Mouse (Mus musculus): Measurements from ENCODE around the gene Fsd1l.
"Not testable (repeated sequence)": the region's sequence is repeated elsewhere in the genome, so short reads cannot be mapped to it uniquely, and the experiment has no call there.

Fsd1l gene

GRCm38 (mm10) chr4:53635336-53635735 lies 4.1 kb downstream of the Fsd1l start:
- Histone ChIP-seq H3K27me3 (ENCODE audit: insufficient read depth, low read length) (peaks cover 7% of the 10 kb centered on the region), H3K9me3 (ENCODE audit: low read length) (no peaks in the 10 kb centered on the region), H3K4me1 (replicated peaks; ENCODE audit: low read depth, low read length) (peaks cover 39% of the 10 kb centered on the region), H3K36me3 (ENCODE audit: insufficient read depth, low read length) (peaks cover 12% of the 10 kb centered on the region; the same call in 1 of the 2 replicates), H3K4me3 (replicated peaks; ENCODE audit: low read length) (no peak overlapping the region)
- TF ChIP-seq NANOG (IDR thresholded peaks at IDR 0.05; ENCODE audit: borderline replicate concordance, low read length) (no peak), CTCF (conservative IDR thresholded peaks at IDR 0.05; ENCODE audit: low read length) (no peak), POU5F1 (IDR thresholded peaks at IDR 0.05; ENCODE audit: borderline replicate concordance, low read length) (no peak)

- Histone ChIP-seq H3K27me3 (ENCODE audit: insufficient read depth, low read length) (no peaks in the 10 kb centered on the region), H3K4me3 (replicated peaks; ENCODE audit: low read length) (no peak overlapping the region), H3K9me3 (ENCODE audit: low read length) (peaks cover 11% of the 10 kb centered on the region; the same call in 1 of the 2 replicates), H3K36me3 (ENCODE audit: insufficient read depth, low read length) (peaks cover 12% of the 10 kb centered on the region; the same call in 1 of the 2 replicates), H3K4me1 (replicated peaks; ENCODE audit: low read depth, low read length) (peaks cover 26% of the 10 kb centered on the region)
- TF ChIP-seq CTCF (conservative IDR thresholded peaks at IDR 0.05; ENCODE audit: low read length) (no peak), POU5F1 (IDR thresholded peaks at IDR 0.05; ENCODE audit: borderline replicate concordance, low read length) (no peak), NANOG (IDR thresholded peaks at IDR 0.05; ENCODE audit: borderline replicate concordance, low read length) (no peak)
These were observed 6.1 kb downstream of the Fsd1l start for GRCm38 (mm10) chr4:53637269-53637909.

- TF ChIP-seq NANOG (IDR thresholded peaks at IDR 0.05; ENCODE audit: borderline replicate concordance, low read length) (no peak), POU5F1 (IDR thresholded peaks at IDR 0.05; ENCODE audit: borderline replicate concordance, low read length) (no peak), CTCF (conservative IDR thresholded peaks at IDR 0.05; ENCODE audit: low read length) (no peak)
- Histone ChIP-seq H3K4me3 (replicated peaks; ENCODE audit: low read length) (no peak overlapping the region), H3K36me3 (ENCODE audit: insufficient read depth, low read length) (peaks cover 12% of the 10 kb centered on the region; the same call in 1 of the 2 replicates)
These were observed 7.4 kb downstream of the Fsd1l start for GRCm38 (mm10) chr4:53638549-53639123.

GRCm38 (mm10) chr4:53658029-53658428 lies 26.8 kb downstream of the Fsd1l start:
- Histone ChIP-seq H3K36me3 (ENCODE audit: insufficient read depth, low read length) (peaks cover 11% of the 10 kb centered on the region), H3K4me3 (replicated peaks; ENCODE audit: low read length) (no peak overlapping the region), H3K4me1 (replicated peaks; ENCODE audit: low read depth, low read length) (no peaks in the 10 kb centered on the region), H3K9me3 (ENCODE audit: low read length) (no peaks in the 10 kb centered on the region), H3K27me3 (ENCODE audit: insufficient read depth, low read length) (no peaks in the 10 kb centered on the region)
- TF ChIP-seq POU5F1 (IDR thresholded peaks at IDR 0.05; ENCODE audit: borderline replicate concordance, low read length) (no peak), CTCF (conservative IDR thresholded peaks at IDR 0.05; ENCODE audit: low read length) (no peak), NANOG (IDR thresholded peaks at IDR 0.05; ENCODE audit: borderline replicate concordance, low read length) (no peak)

More at GRCm38 (mm10) chr4:53638549-53639123, 7.4 kb downstream of the Fsd1l start:
- peaks cover 11% of the 10 kb centered on the region; the same call in 1 of the 2 replicates for H3K9me3 ChIP-seq (ENCODE audit: low read length)
- no peaks in the 10 kb centered on the region for H3K27me3 ChIP-seq (ENCODE audit: insufficient read depth, low read length)
- peaks cover 19% of the 10 kb centered on the region for H3K4me1 ChIP-seq (replicated peaks; ENCODE audit: low read depth, low read length)

GRCm38 (mm10) chr4:53660711-53661110 lies 29.4 kb downstream of the Fsd1l start:
- Histone ChIP-seq H3K9me3 (ENCODE audit: low read length) (no peaks in the 10 kb centered on the region), H3K4me3 (replicated peaks; ENCODE audit: low read length) (no peak overlapping the region), H3K36me3 (ENCODE audit: insufficient read depth, low read length) (peaks cover 5% of the 10 kb centered on the region; the same call in 1 of the 2 replicates), H3K27me3 (ENCODE audit: insufficient read depth, low read length) (no peaks in the 10 kb centered on the region), H3K4me1 (replicated peaks; ENCODE audit: low read depth, low read length) (no peaks in the 10 kb centered on the region)
- TF ChIP-seq POU5F1 (IDR thresholded peaks at IDR 0.05; ENCODE audit: borderline replicate concordance, low read length) (no peak), CTCF (conservative IDR thresholded peaks at IDR 0.05; ENCODE audit: low read length) (no peak), NANOG (IDR thresholded peaks at IDR 0.05; ENCODE audit: borderline replicate concordance, low read length) (no peak)

- Histone ChIP-seq H3K4me3 (replicated peaks; ENCODE audit: low read length) (no peak overlapping the region), H3K27me3 (ENCODE audit: insufficient read depth, low read length) (no peaks in the 10 kb centered on the region), H3K9me3 (ENCODE audit: low read length) (no peaks in the 10 kb centered on the region; the same call in 1 of the 2 replicates), H3K4me1 (replicated peaks; ENCODE audit: low read depth, low read length) (peaks cover 12% of the 10 kb centered on the region), H3K36me3 (ENCODE audit: insufficient read depth, low read length) (peaks cover 42% of the 10 kb centered on the region)
- TF ChIP-seq POU5F1 (IDR thresholded peaks at IDR 0.05; ENCODE audit: borderline replicate concordance, low read length) (no peak), CTCF (conservative IDR thresholded peaks at IDR 0.05; ENCODE audit: low read length) (no peak), NANOG (IDR thresholded peaks at IDR 0.05; ENCODE audit: borderline replicate concordance, low read length) (no peak)
These were observed 50.8 kb downstream of the Fsd1l start for GRCm38 (mm10) chr4:53682092-53682491.

GRCm38 (mm10) chr4:53688965-53689364 lies 57.7 kb downstream of the Fsd1l start:
- no peaks in the 10 kb centered on the region for H3K4me1 ChIP-seq (replicated peaks; ENCODE audit: low read depth, low read length)
- H3K4me3 ChIP-seq (replicated peaks; ENCODE audit: low read length), result no peak overlapping the region
- H3K36me3 ChIP-seq (ENCODE audit: insufficient read depth, low read length), result peaks cover 29% of the 10 kb centered on the region
- TF ChIP-seq CTCF (conservative IDR thresholded peaks at IDR 0.05; ENCODE audit: low read length) (no peak), POU5F1 (IDR thresholded peaks at IDR 0.05; ENCODE audit: borderline replicate concordance, low read length) (no peak), NANOG (IDR thresholded peaks at IDR 0.05; ENCODE audit: borderline replicate concordance, low read length) (no peak)
- H3K27me3 ChIP-seq (ENCODE audit: insufficient read depth, low read length), result no peaks in the 10 kb centered on the region
- no peaks in the 10 kb centered on the region for H3K9me3 ChIP-seq (ENCODE audit: low read length)

GRCm38 (mm10) chr4:53691418-53691817 lies 60.1 kb downstream of the Fsd1l start:
- no peak overlapping the region for H3K4me3 ChIP-seq (replicated peaks; ENCODE audit: low read length)
- H3K27me3 ChIP-seq (ENCODE audit: insufficient read depth, low read length), result no peaks in the 10 kb centered on the region
- TF ChIP-seq NANOG (IDR thresholded peaks at IDR 0.05; ENCODE audit: borderline replicate concordance, low read length), result no peak
- no peak for TF ChIP-seq POU5F1 (IDR thresholded peaks at IDR 0.05; ENCODE audit: borderline replicate concordance, low read length)
- no peak for TF ChIP-seq CTCF (conservative IDR thresholded peaks at IDR 0.05; ENCODE audit: low read length)
- H3K4me1 ChIP-seq (replicated peaks; ENCODE audit: low read depth, low read length), result no peaks in the 10 kb centered on the region
- peaks cover 33% of the 10 kb centered on the region for H3K36me3 ChIP-seq (ENCODE audit: insufficient read depth, low read length)
- H3K9me3 ChIP-seq (ENCODE audit: low read length), result no peaks in the 10 kb centered on the region

GRCm38 (mm10) chr4:53709166-53709565 lies 77.9 kb downstream of the Fsd1l start:
- not testable (repeated sequence) for H3K9me3 ChIP-seq (ENCODE audit: low read length); H3K27me3 ChIP-seq (ENCODE audit: insufficient read depth, low read length); H3K36me3 ChIP-seq (ENCODE audit: insufficient read depth, low read length); H3K4me3 ChIP-seq (replicated peaks; ENCODE audit: low read length); H3K4me1 ChIP-seq (replicated peaks; ENCODE audit: low read depth, low read length)

Measured in E14TG2a.4 (cell line).